Mouse (Mus musculus) testis, adult 2 months (tissue): ENCODE measurements around the gene Poln. TPM values are rescaled to one million over a fixed set of nuclear protein-coding genes. Genes with fewer than 3 reads are reported as not detected.

Source experiments
- H3K27ac ChIP-seq: fragments of 200-500 bp; 2 replicates; pipeline ENCODE4 v1.5.1; 2012; ENCODE audit warnings: low read depth, low read length; ENCODE audit not compliant: control insufficient read depth, insufficient read depth
- H3K27me3 ChIP-seq: fragments of 200-500 bp; 2 replicates; pipeline ENCODE4 v1.6.1; 2012; ENCODE audit warnings: mild to moderate bottlenecking, low read length, moderate library complexity; ENCODE audit not compliant: control insufficient read depth, insufficient read depth
- H3K36me3 ChIP-seq: fragments of 200-500 bp; 2 replicates; pipeline ENCODE4 v1.6.1; 2012; ENCODE audit warnings: mild to moderate bottlenecking, low read length; ENCODE audit not compliant: control insufficient read depth, insufficient read depth
- H3K4me1 ChIP-seq: fragments of 200-500 bp; 2 replicates; pipeline ENCODE4 v1.6.1; 2012; ENCODE audit warnings: low read length; ENCODE audit not compliant: control insufficient read depth, insufficient read depth
- H3K4me3 ChIP-seq: fragments of 200-500 bp; 2 replicates; pipeline ENCODE4 v1.5.1; 2012; ENCODE audit warnings: low read depth, mild to moderate bottlenecking, low read length, moderate library complexity, mixed read lengths; ENCODE audit not compliant: control insufficient read depth
- CTCF ChIP-seq: fragments of 200-500 bp; IDR thresholded peaks from 2 replicates; pipeline ENCODE4 v1.5.1; 2012; ENCODE audit warnings: low read depth, mild to moderate bottlenecking, inconsistent platforms, low read length, moderate library complexity; ENCODE audit not compliant: control insufficient read depth, insufficient read depth, insufficient replicate concordance
- POLR2A ChIP-seq: fragments of 200-500 bp; IDR thresholded peaks from 2 replicates; pipeline ENCODE4 v1.6.1; 2012; ENCODE audit warnings: low read depth, mild to moderate bottlenecking, inconsistent platforms, low read length, moderate library complexity; ENCODE audit not compliant: control insufficient read depth
- polyA plus RNA-seq: library from polyadenylated mRNA; depleted of rRNA; stranded (reverse); fragments of >200 nt; gene quantifications from 2 replicates; pipeline ENCODE4 v1.2.3, GENCODE M21; 2012

The Poln gene
- polyA plus RNA-seq, 1 experiment: 20.9 TPM

DNA sequence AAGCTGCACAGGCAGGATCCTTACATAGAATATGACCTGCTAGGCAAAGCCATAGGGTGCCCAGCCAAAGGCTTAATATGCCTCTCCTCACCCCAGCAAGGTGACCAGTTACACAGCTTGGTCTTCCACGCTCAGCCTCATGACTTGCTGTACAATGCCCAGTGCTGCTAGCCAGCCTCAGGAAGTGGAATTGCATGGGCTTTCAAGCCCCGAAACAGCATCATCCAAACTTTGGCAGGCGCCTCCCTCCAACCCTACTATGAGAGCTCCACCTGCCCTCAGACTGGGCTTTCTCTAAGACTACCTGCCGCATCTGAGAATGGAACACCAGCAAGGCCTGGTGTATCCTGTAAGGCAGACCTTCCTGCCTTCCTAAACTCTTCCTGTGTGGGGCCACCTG is 8.6 kb upstream of the Poln start:
- no peaks in the 10 kb centered on the region for H3K27me3 ChIP-seq
- no peak for TF ChIP-seq CTCF
- TF ChIP-seq POLR2A: no peak
- 0 out of 2 replicates have a peak, but pooled peaks cover 2% of the 10 kb centered on the region for H3K4me1 ChIP-seq
- no peak overlapping the region for H3K27ac ChIP-seq
- H3K36me3 ChIP-seq: no peaks in the 10 kb centered on the region; the same call in 1 of the 2 replicates
- H3K4me3 ChIP-seq: no peak overlapping the region

DNA sequence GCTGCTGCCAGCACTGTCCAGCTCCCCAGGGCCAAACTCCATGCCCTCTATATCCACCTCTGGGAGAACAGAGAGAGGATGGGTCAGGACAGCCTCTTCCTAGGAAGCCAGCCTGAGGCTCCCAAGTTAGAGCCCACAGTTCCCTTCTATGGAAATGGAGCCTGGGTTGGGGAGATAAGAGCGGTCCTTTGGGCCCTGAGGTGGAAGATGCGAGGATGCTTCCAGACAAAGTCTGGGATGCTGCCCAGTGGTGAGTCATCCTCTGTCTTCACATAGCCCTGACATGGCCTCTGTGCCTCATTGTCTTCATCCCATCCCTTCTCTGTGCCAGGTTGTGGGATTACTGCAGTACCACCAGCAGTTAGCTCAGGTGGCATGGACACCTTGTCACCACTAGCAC is 7.8 kb upstream of the Poln start:
- Histone ChIP-seq H3K4me1 (0 out of 2 replicates have a peak, but pooled peaks cover 2% of the 10 kb centered on the region), H3K27me3 (no peaks in the 10 kb centered on the region), H3K4me3 (no peak overlapping the region), H3K27ac (no peak overlapping the region), H3K36me3 (no peaks in the 10 kb centered on the region; the same call in 1 of the 2 replicates)
- TF ChIP-seq CTCF: no peak
- no peak for TF ChIP-seq POLR2A

DNA sequence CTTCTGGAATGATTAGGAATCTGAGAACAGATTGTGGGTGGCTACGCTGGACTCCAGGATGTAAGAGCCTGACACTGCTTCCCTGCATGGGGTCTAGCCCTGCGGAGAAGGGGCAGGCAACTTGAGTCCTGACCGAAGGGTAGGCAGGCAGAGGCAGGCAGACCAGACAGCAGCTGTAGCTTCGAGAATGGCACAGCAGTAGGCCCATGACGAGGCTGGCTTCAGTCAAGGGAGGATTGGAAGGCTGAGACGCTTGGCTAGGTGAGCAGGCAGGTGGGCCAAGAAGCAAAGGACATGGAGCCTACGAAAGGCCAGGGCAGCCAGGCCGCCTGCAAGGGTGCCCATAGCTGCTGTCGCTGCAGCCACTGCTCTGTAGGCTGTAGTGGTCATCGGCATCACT is 7.4 kb upstream of the Poln start:
- H3K27ac ChIP-seq: no peak overlapping the region
- H3K27me3 ChIP-seq: no peaks in the 10 kb centered on the region
- H3K36me3 ChIP-seq: no peaks in the 10 kb centered on the region
- TF ChIP-seq CTCF: no peak
- peak; percentile 28; the same call in 1 of the 2 replicates for TF ChIP-seq POLR2A
- no peak overlapping the region for H3K4me3 ChIP-seq
- 0 out of 2 replicates have a peak, but pooled peaks cover under 1% of the 10 kb centered on the region for H3K4me1 ChIP-seq

DNA sequence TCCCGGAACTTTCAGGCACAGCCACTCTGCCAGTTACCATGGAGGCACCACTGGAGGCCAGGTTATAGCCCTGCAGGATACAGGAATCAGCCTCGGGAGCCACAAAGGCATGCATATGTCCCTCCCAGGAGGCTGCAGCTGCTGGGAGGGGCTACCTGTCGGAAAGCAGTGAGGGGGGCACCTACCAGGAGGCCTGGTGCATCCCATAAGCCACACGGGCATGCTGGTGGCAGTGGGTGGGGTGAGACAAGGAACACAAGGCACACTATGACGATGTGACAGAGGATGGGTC is 6.1 kb upstream of the Poln start:
- Histone ChIP-seq H3K36me3 (no peaks in the 10 kb centered on the region), H3K4me3 (no peak overlapping the region), H3K27me3 (no peaks in the 10 kb centered on the region), H3K4me1 (peaks cover 6% of the 10 kb centered on the region), H3K27ac (no peak overlapping the region)
- TF ChIP-seq POLR2A (no peak), CTCF (no peak)

DNA sequence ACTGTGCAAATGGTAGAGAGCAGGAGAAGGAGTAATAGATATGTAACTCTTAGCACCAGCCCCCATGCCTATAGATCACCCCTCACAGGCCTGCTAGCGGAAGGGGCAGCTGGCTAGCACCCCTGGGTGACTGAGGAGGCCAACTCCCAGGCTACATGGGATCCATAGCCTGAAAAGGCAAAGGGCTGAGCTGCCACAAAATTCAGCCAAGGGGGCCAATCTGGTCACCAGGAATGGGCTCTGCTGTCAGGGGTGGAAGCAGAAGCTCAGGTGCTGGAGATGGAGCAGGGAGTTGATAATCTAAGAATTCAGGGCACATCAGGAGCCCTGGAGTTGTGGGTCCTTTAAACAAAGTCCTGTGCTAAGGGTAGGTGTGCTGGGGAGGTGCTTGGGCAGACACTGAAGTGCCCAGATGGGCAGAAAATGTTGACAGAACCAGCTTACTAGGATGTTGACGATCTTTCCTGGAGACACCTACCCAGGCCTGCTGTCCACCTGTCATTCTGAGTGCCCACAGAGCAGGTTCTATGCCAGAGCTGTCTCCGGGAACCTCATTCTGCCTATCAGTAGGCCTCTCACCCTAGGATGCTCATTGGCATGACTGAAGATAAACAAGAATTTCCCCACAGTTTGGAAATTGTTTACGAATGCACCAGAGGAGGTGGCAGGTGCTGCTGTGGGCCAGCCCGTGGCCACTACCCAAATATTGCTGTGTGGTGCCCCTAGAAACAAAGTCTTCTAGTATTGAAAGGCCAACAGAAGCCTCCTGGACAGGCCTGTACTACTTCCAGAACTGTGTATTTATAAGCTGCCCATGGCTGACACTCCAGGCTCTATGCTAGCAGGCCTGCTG is 5.5 kb upstream of the Poln start:
- TF ChIP-seq CTCF (no peak), POLR2A (no peak)
- peaks cover 6% of the 10 kb centered on the region for H3K4me1 ChIP-seq
- no peak overlapping the region for H3K27ac ChIP-seq
- no peaks in the 10 kb centered on the region for H3K36me3 ChIP-seq
- H3K27me3 ChIP-seq: no peaks in the 10 kb centered on the region
- H3K4me3 ChIP-seq: no peak overlapping the region

DNA sequence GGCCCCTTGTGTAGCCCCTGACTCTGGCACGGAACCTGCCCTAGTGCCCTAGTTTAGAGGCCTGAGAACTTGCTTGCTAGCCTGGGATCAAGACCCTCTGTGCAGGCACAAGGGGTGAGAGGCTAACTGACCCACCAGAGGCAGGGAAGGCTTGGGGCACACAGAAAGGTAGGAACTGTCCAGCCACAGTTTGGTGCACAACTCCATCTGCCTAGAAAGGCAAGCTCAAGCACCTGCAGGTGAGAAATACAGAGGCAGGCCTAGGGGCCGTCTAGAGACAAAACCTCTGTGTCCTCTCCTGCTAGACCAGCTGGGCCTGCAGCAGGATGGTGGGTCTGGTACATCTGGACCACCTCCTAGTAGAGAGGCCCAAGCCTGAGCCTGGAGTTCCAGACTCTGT is 4.8 kb upstream of the Poln start:
- Histone ChIP-seq H3K27ac (no peak overlapping the region), H3K36me3 (no peaks in the 10 kb centered on the region), H3K4me3 (no peak overlapping the region), H3K27me3 (no peaks in the 10 kb centered on the region), H3K4me1 (peaks cover 6% of the 10 kb centered on the region)
- TF ChIP-seq POLR2A (no peak), CTCF (no peak)

DNA sequence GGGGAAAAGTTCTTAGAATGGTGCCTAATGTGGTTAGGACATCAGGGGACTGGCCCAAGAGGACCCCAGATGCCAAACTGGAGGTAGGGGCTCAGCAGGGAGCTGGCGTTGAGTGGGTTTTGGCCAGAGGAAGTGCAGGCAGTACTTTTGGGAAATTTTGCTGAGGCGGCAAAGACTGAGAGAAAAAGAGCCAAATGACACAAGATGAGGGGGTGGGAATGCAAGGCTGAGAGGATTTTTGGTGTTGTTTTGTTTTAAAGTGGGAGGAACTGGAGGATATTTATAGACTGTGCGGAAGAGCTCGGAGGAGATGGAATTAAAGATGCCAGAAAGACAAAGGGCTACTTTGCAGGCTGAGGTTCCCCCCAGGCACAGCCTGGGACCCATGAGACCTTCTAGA is 1.5 kb upstream of the Poln start:
- Histone ChIP-seq H3K4me1 (peaks cover 6% of the 10 kb centered on the region), H3K4me3 (no peak overlapping the region), H3K27ac (peak overlapping the region; percentile 61; the same call in 1 of the 2 replicates), H3K36me3 (no peaks in the 10 kb centered on the region), H3K27me3 (no peaks in the 10 kb centered on the region)
- TF ChIP-seq POLR2A (no peak), CTCF (no peak)
